Mouse (Mus musculus) neural tube, embryonic 15.5 days (tissue): ENCODE results near the gene Baz2b. TPM values are rescaled to one million over a fixed set of nuclear protein-coding genes. Genes with fewer than 3 reads are reported as not detected.
"Not testable (repeated sequence)": the region's sequence is repeated elsewhere in the genome, so short reads cannot be mapped to it uniquely, and the experiment has no call there.

ENCODE experiments used
- ATAC-seq: fragments of 200-750 bp; cut with Nextera tagmentation; 2 replicates; pipeline ENCODE4 v1.8.0; 2017; ENCODE audit warnings: mild to moderate bottlenecking, moderate TSS enrichment, moderate library complexity; ENCODE audit not compliant: low FRiP score
- H3K27ac ChIP-seq: fragments of 300-500 bp; sonication (generic); replicated peaks from 2 replicates; pipeline ENCODE4 v1.5.1; 2015; ENCODE audit warnings: mild to moderate bottlenecking, inconsistent platforms
- H3K27me3 ChIP-seq: fragments of 300-500 bp; sonication (generic); replicated peaks from 2 replicates; pipeline ENCODE4 v1.6.1; 2015; ENCODE audit warnings: inconsistent platforms
- H3K36me3 ChIP-seq: fragments of 300-500 bp; sonication (generic); 2 replicates; pipeline ENCODE4 v1.6.1; 2015; ENCODE audit warnings: inconsistent platforms
- H3K4me1 ChIP-seq: fragments of 300-500 bp; sonication (generic); 2 replicates; pipeline ENCODE4 v1.6.1; 2015; ENCODE audit warnings: inconsistent platforms
- H3K4me2 ChIP-seq: fragments of 300-500 bp; sonication (generic); 2 replicates; pipeline ENCODE4 v1.6.1; 2015; ENCODE audit warnings: inconsistent platforms, mild to moderate bottlenecking, moderate library complexity
- H3K4me3 ChIP-seq: fragments of 300-500 bp; sonication (generic); replicated peaks from 2 replicates; pipeline ENCODE4 v1.5.1; 2015; ENCODE audit warnings: mild to moderate bottlenecking, inconsistent platforms
- H3K9ac ChIP-seq: fragments of 300-500 bp; sonication (generic); replicated peaks from 2 replicates; pipeline ENCODE4 v1.6.1; 2015; ENCODE audit warnings: mild to moderate bottlenecking, inconsistent platforms
- H3K9me3 ChIP-seq: fragments of 300-500 bp; sonication (generic); replicated peaks from 2 replicates; pipeline ENCODE4 v1.6.1; 2016; ENCODE audit warnings: inconsistent platforms
- WGBS: fragments of 180-500 bp; shearing (Covaris S2); methylation state at CpG from one replicate; pipeline ENCODE4 v1.1.7; 2015; ENCODE audit warnings: mixed read lengths; 5-methylcytosine and 5-hydroxymethylcytosine counted together
- polyA plus RNA-seq: library from polyadenylated mRNA; unstranded; fragments of >200 nt; fragmentation: Nextera tagmentation; extraction: Ambion mirVana; gene quantifications from 2 replicates; pipeline ENCODE4 v1.2.1, GENCODE M21; 2015

The Baz2b gene
- polyA plus RNA-seq, 1 experiment from 2014 or later, result 68.2 TPM

DNA sequence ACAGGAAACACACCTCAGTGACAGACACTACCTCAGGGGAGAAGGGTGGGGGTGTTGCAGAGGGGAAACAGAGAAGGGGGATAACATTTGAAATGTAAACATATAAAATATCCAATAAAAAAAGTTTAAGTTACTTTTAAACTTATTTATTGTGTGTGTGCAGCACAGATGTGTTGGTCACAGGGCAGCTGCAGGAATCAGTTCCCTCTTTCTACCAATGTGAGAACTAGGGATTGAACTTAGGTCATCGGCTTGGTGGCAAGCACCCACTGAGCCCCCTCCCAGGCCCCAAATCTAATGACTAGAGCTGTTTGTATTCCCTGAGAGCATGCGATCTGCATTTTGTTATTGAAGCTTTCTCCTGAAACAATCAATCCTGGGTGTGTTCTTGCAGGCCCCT, 57.2 kb downstream of the Baz2b start:
- Histone ChIP-seq H3K4me1 (no peaks in the 10 kb centered on the region), H3K4me2 (no peak overlapping the region), H3K9me3 (no peaks in the 10 kb centered on the region), H3K36me3 (no peaks in the 10 kb centered on the region), H3K27me3 (no peaks in the 10 kb centered on the region), H3K9ac (no peak overlapping the region), H3K4me3 (no peak overlapping the region), H3K27ac (no peak overlapping the region)
- WGBS, result 82% methylated on average over 2 of the region's 2 CpGs
- ATAC-seq, result no peak

DNA sequence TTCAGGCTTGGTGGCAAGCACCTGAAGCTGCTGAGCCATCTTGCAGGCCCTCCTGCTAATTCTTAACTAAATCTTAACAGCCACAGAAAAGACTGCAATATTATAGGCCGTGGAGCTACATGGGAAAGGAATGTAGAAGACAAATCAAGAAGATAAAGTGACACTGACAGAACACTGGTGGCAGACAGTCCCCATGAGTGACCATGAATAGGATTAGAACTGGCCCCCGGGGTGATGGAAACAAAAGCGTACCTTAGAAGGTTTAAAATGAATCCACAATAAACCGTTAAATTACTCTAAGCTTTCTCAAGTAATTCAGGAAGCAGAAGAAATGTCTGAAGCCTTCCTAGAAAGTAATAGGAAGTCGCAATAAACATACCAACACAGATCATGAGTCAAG, 61.0 kb downstream of the Baz2b start:
- WGBS, result 42% methylated on average over 5 of the region's 5 CpGs
- ATAC-seq, result no peak
- H3K9ac ChIP-seq, result no peak overlapping the region
- no peaks in the 10 kb centered on the region for H3K36me3 ChIP-seq
- no peaks in the 10 kb centered on the region for H3K9me3 ChIP-seq
- no peaks in the 10 kb centered on the region for H3K4me1 ChIP-seq
- no peaks in the 10 kb centered on the region for H3K27me3 ChIP-seq
- no peak overlapping the region for H3K27ac ChIP-seq
- H3K4me2 ChIP-seq, result no peak overlapping the region
- H3K4me3 ChIP-seq, result no peak overlapping the region

DNA sequence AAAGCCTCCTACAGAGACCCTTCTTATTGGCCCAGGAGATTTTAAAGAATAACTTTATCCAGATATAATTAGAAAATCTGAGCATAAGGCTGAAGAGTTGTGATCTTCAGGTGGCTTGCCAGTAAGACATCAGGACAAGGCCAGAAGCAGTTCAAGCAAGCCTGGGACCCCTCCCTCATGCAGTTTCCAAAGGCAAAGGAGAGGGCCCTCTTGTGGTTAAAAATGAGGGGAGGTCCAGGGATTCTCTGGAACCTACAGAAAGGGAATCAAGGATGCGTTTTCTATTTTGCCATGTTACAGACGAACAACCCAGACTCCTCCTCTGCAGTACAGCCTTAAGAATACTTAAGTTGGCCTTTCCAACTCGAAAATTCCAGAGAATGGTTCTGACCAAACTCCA, 62.2 kb downstream of the Baz2b start:
- 62% methylated on average over 3 of the region's 3 CpGs for WGBS
- ATAC-seq, result no peak
- no peaks in the 10 kb centered on the region for H3K9me3 ChIP-seq
- H3K4me1 ChIP-seq, result no peaks in the 10 kb centered on the region
- no peaks in the 10 kb centered on the region for H3K36me3 ChIP-seq
- H3K4me2 ChIP-seq, result no peak overlapping the region
- H3K9ac ChIP-seq, result no peak overlapping the region
- H3K4me3 ChIP-seq, result no peak overlapping the region
- no peaks in the 10 kb centered on the region for H3K27me3 ChIP-seq
- H3K27ac ChIP-seq, result no peak overlapping the region

DNA sequence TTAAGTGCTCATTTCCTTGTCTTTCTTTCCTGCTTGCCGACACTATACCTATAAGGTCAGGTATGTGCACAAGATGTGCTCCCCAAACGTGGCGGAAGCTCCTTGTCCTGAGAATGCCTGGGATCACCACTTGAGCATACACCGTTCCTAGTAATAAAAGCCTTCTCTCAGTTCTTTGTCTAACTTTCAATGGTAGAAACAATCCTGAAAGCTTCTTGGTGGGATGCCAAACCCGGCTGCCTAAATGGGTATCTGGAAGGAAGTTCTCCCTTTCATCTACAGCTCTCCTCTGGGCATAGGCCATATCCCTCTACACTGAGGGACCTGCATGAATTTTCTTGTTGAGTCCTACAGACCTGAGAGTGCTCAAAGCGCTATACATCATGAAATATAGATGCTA, 63.9 kb downstream of the Baz2b start:
- Histone ChIP-seq H3K9ac (no peak overlapping the region), H3K4me1 (no peaks in the 10 kb centered on the region), H3K36me3 (no peaks in the 10 kb centered on the region), H3K4me3 (no peak overlapping the region), H3K9me3 (no peaks in the 10 kb centered on the region), H3K27me3 (no peaks in the 10 kb centered on the region), H3K27ac (no peak overlapping the region), H3K4me2 (no peak overlapping the region)
- 45% methylated on average over 6 of the region's 6 CpGs for WGBS
- no peak for ATAC-seq

DNA sequence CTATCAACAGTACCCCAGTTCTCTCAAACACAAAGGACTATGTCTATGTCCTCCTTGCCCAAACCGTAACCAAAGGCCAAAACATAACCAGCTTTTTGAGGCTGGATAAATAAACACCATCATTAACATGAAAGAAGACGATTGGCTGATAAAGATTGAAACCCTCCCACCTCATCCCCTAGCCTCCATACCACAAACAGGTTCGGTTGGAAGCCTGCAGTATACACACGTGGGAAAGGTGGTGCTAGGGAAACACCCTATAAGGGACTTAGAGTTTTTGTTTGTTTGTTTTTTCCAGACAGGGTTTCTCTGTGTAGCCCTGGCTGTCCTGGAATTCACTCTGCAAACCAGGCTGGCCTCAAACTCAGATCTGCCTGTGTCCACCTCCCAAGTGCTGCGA, 66.3 kb downstream of the Baz2b start:
- no peaks in the 10 kb centered on the region for H3K36me3 ChIP-seq
- H3K4me3 ChIP-seq, result no peak overlapping the region
- no peaks in the 10 kb centered on the region for H3K9me3 ChIP-seq
- no peak overlapping the region for H3K9ac ChIP-seq
- no peak for ATAC-seq
- H3K4me2 ChIP-seq, result no peak overlapping the region
- no peak overlapping the region for H3K27ac ChIP-seq
- no peaks in the 10 kb centered on the region for H3K27me3 ChIP-seq
- 67% methylated on average over 5 of the region's 5 CpGs for WGBS
- H3K4me1 ChIP-seq, result no peaks in the 10 kb centered on the region

DNA sequence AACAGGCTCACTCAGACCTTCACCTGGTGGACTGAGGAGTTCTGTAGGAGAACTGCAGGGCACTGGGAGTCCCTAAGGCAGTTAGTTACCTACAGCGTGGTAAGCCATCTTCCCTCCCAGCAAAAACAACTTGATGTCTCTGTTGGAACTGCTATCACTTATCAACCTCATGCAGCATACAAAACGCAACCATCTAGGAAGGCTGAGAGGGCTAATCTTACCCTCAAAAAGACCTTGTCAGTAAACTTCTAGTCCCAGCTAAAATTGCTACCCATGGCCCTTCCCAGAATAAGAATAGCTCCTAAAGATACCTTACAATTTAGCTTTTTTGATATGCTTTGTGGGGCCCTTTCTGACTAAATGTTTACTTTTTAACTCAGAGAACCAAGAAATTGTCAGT, 67.4 kb downstream of the Baz2b start:
- no peak overlapping the region for H3K27ac ChIP-seq
- no peak for ATAC-seq
- H3K4me1 ChIP-seq, result no peaks in the 10 kb centered on the region
- no peak overlapping the region for H3K9ac ChIP-seq
- no peaks in the 10 kb centered on the region for H3K27me3 ChIP-seq
- no peak overlapping the region for H3K4me2 ChIP-seq
- H3K4me3 ChIP-seq, result no peak overlapping the region
- WGBS, result 91% methylated on average over 2 of the region's 2 CpGs
- no peaks in the 10 kb centered on the region for H3K36me3 ChIP-seq
- H3K9me3 ChIP-seq, result no peaks in the 10 kb centered on the region

DNA sequence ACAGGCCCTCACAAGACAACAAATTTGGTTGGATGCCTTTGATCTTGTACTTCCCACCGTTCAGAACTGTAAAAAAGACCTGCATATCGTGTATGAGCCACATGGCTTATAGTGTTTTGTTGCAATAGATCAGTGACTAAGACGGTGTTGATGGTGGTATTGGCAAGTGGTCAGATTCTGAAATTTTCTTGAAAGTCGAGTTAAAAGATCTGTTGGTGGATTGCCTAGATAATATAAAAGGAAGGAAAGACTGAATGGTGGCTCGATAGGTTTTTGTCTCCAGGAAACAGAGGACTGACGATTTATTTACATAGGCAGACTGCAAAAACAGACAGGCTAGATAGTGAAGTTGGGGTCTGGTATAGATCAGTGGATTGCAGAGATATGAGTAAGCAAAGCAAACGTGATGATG, 70.9 kb downstream of the Baz2b start:
- Histone ChIP-seq H3K36me3 (no peaks in the 10 kb centered on the region), H3K4me3 (no peak overlapping the region), H3K4me1 (no peaks in the 10 kb centered on the region), H3K27ac (no peak overlapping the region), H3K9me3 (no peaks in the 10 kb centered on the region), H3K27me3 (no peaks in the 10 kb centered on the region), H3K9ac (no peak overlapping the region), H3K4me2 (no peak overlapping the region)
- 69% methylated on average over 7 of the region's 7 CpGs for WGBS
- ATAC-seq, result no peak

DNA sequence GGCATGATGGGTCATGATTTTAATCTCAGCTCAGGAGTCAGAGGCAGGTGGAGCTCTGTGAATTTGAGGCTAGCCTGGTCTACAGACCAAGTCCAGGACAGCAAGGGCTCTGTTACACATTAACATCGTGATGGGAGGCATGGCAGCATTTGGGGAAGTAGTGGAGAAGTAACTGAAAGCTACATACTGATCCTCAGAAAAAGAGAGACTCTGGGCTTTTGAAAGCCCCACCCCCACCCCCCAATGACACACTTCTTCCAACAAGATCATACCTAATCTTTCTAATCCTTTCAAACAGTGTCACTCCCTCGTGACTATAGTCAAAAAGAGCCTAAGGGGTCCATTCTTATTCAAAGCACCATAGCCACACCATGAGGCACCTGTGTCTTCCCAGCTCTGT, 73.8 kb downstream of the Baz2b start:
- Histone ChIP-seq H3K27me3 (no peaks in the 10 kb centered on the region), H3K27ac (no peak overlapping the region), H3K4me2 (no peak overlapping the region), H3K9me3 (no peaks in the 10 kb centered on the region), H3K9ac (no peak overlapping the region), H3K4me3 (no peak overlapping the region), H3K4me1 (no peaks in the 10 kb centered on the region), H3K36me3 (no peaks in the 10 kb centered on the region)
- WGBS, result 59% methylated on average over 2 of the region's 2 CpGs
- no peak for ATAC-seq

DNA sequence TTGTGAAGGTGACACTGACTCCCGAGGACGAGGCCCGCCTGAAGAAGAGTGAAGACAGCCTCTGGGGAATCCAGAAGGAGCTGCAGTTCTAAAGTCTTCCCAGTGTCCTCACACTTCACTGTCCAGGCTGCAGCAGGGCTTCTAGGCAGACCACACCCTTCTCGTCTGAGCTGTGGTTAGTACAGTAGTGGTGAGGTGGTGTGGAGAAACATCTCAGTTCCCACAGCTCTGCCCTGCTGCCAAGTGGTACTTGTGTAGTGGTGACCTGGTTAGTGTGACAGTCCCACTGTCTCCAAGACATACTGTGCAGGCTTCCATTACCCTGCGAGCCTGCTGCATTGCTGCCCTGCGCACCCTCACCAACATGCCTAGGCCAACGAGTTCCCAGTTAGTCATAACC, 74.7 kb downstream of the Baz2b start:
- not testable (repeated sequence) for H3K4me3 ChIP-seq, H3K27me3 ChIP-seq, H3K9me3 ChIP-seq, H3K9ac ChIP-seq, H3K36me3 ChIP-seq, H3K4me1 ChIP-seq, H3K4me2 ChIP-seq, ATAC-seq, H3K27ac ChIP-seq
- 93% methylated on average over 7 of the region's 7 CpGs for WGBS

DNA sequence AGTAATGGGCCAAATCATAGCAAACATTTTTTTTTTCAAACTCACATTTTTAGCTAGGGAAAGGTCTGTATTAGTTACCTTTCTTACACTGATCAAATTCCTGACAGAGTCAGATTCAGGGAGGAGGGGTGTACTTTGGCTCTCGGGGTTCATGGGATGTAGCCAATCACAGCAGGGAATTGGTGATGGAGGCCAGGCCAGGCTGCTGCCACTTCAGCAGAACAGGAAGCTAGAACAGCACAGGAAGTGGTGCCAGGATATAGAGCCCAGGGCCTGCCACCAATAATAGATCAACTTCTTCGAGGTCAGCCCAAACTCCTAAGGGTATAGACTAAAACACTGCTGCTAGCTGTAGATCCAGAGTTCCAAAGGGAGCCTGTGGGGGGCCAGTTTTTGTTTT, 76.6 kb downstream of the Baz2b start:
- H3K9me3 ChIP-seq, result no peaks in the 10 kb centered on the region
- H3K36me3 ChIP-seq, result no peaks in the 10 kb centered on the region
- H3K4me2 ChIP-seq, result no peak overlapping the region
- H3K27ac ChIP-seq, result no peak overlapping the region
- WGBS, result 85% methylated on average over 2 of the region's 2 CpGs
- H3K4me1 ChIP-seq, result no peaks in the 10 kb centered on the region
- H3K4me3 ChIP-seq, result no peak overlapping the region
- ATAC-seq, result no peak
- no peak overlapping the region for H3K9ac ChIP-seq
- no peaks in the 10 kb centered on the region for H3K27me3 ChIP-seq

DNA sequence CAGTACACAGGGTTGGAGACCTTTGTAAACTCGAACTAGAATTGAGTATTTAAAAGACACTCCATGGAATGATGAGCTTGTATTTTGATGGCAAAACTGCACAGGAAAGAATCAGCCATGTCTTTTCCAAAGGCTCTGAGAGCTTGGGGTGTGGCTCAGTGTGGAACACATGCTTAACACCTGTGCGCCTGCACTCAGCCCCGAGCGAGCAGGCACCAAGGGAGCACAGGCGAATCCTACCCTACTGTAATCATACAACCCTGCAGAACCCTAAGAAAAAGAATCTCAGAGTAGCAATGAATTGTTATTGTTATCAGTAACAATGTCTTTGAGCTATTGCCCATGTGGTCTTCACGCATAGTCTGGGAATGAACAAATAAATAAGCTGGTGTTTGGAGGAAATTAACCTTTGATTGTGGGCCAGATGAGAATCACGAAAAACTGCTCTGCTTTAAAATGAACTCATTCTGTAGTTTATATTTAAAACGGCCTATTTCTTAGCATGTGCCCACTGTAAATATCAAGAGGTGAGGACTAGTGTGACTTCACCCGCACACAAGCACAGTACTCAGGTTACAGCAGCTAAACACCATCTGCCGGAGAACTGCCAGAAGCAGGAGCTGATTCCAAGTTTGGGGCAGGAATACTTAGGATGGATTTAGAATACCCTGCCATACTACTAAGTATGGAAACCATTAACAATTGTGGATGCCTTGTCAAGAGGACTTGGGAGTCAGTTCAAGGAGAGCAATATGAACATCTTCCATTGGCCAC, 77.2 kb downstream of the Baz2b start:
- H3K4me1 ChIP-seq, result no peaks in the 10 kb centered on the region
- H3K4me3 ChIP-seq, result no peak overlapping the region
- no peak for ATAC-seq
- no peak overlapping the region for H3K27ac ChIP-seq
- no peaks in the 10 kb centered on the region for H3K36me3 ChIP-seq
- 73% methylated on average over 10 of the region's 10 CpGs for WGBS
- no peaks in the 10 kb centered on the region for H3K9me3 ChIP-seq
- H3K27me3 ChIP-seq, result no peaks in the 10 kb centered on the region
- no peak overlapping the region for H3K4me2 ChIP-seq
- H3K9ac ChIP-seq, result no peak overlapping the region

DNA sequence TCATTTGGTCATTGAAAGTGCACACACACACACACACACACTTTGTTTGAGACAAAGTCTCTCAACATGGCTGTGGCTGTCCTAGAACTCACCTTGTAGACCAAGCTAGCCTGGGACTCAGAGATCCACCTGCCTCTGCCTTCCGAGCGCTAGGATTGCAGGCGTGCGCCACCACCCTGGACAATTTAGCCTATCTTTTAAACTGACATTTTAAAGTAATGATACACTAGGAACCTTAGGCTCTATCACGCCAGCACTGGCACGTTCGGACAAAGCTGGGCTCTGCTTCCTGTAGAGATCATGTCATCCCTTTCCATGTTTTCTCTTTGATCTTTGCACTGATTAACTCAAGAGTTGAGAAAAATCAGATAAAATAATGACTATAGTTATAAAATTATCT, 81.0 kb downstream of the Baz2b start:
- Histone ChIP-seq H3K4me1 (0 out of 2 replicates have a peak, but pooled peaks cover 14% of the 10 kb centered on the region), H3K9me3 (no peaks in the 10 kb centered on the region), H3K9ac (no peak overlapping the region), H3K4me2 (no peak overlapping the region), H3K27me3 (no peaks in the 10 kb centered on the region), H3K27ac (no peak overlapping the region), H3K4me3 (no peak overlapping the region), H3K36me3 (no peaks in the 10 kb centered on the region)
- 96% methylated on average over 7 of the region's 7 CpGs for WGBS
- no peak for ATAC-seq
